Mouse (Mus musculus): ENCODE measurements around the gene Entpd2. TPM values are rescaled to one million over a fixed set of nuclear protein-coding genes. Genes with fewer than 3 reads are reported as not detected.

Entpd2 gene
- polyA plus RNA-seq, 1 experiment from 2014 or later = not detected

- H3K36me3 ChIP-seq (replicated peaks) = no peaks in the 10 kb centered on the region
- peak; percentile 64 for DNase-seq (ENCODE audit: extremely low spot score, low spot score)
- peaks cover 53% of the 10 kb centered on the region for H3K27me3 ChIP-seq (ENCODE audit: poor library complexity, severe bottlenecking)
- no peaks in the 10 kb centered on the region for H3K9me3 ChIP-seq
- H3K4me3 ChIP-seq = peak within 1 kb of the TSS; percentile 69
- H3K27ac ChIP-seq = peak within 1 kb of the TSS; percentile 75
- peaks cover 14% of the 10 kb centered on the region for H3K4me1 ChIP-seq
- WGBS = under 1% methylated on average over 54 of the region's 54 CpGs
These were observed 30.4 kb upstream of the Entpd2 start, which contains the start of gene Uap1l1 for GRCm38 (mm10) chr2:25365091-25365761. Gene Uap1l1 (minus strand): TSS chr2:25365682.

GRCm38 (mm10) chr2:25369996-25370395 lies 25.7 kb upstream of the Entpd2 start:
- H3K27ac ChIP-seq = no peak overlapping the region
- no peak for DNase-seq (ENCODE audit: extremely low spot score, low spot score)
- 88% methylated on average over 3 of the region's 3 CpGs for WGBS
- H3K4me1 ChIP-seq = peaks cover 43% of the 10 kb centered on the region
- peaks cover 25% of the 10 kb centered on the region for H3K27me3 ChIP-seq (ENCODE audit: poor library complexity, severe bottlenecking)
- H3K4me3 ChIP-seq = no peak overlapping the region
- peaks cover 9% of the 10 kb centered on the region for H3K36me3 ChIP-seq (replicated peaks)
- no peaks in the 10 kb centered on the region for H3K9me3 ChIP-seq

GRCm38 (mm10) chr2:25371764-25372643 lies 23.7 kb upstream of the Entpd2 start, which contains the start of gene Sapcd2:
Gene Sapcd2 (plus strand): TSS chr2:25372321.
- Histone ChIP-seq H3K4me3 (peak within 1 kb of the TSS; percentile 97), H3K36me3 (replicated peaks) (peaks cover 29% of the 10 kb centered on the region), H3K27ac (peak within 1 kb of the TSS; percentile 95), H3K27me3 (ENCODE audit: poor library complexity, severe bottlenecking) (peaks cover 6% of the 10 kb centered on the region), H3K4me1 (peaks cover 40% of the 10 kb centered on the region), H3K9me3 (no peaks in the 10 kb centered on the region)
- peak; percentile 93 for DNase-seq (ENCODE audit: extremely low spot score, low spot score)
- under 1% methylated on average over 65 of the region's 65 CpGs for WGBS

DNA sequence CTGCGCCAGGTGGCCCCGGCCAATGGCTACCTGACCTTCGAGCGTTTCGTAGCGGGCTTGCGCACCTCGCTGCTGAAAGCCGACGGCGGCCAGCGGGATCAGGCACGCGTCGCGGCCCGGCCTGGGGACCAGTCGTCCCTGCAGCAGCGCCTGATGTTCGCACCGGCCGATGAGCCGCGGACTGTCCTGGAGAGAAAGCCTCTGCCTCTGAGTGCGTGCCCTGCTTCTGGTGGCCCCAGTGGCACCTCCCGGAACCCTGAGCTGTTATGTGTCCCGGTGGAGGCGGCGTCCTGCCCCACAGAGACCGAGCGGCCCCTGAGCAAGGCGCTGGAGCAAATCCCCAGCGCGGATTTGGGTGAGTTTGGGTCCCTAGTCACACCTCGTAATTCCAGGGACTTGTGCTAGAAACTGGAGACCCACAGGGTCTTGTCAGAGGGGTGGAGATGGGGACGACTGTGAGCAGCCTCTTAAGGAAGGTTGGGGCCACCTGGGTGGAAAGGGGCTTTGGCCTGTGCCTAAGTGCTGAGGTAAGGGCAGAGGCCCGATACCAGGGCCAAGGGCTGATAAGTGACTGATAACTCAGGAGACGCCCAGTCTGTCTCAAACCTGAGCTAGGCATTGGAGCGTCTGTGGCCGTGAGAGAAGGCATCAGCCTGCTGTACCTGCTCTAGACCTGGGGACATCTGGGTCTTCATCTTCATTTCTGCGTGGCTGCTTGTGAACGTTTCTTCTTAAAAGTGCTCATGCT lies 22.9 kb upstream of the Entpd2 start:
- Histone ChIP-seq H3K9me3 (no peaks in the 10 kb centered on the region), H3K27me3 (ENCODE audit: poor library complexity, severe bottlenecking) (peaks cover 5% of the 10 kb centered on the region), H3K4me1 (peaks cover 40% of the 10 kb centered on the region), H3K4me3 (peak overlapping the region; percentile 97), H3K27ac (peak overlapping the region; percentile 95), H3K36me3 (replicated peaks) (peaks cover 38% of the 10 kb centered on the region)
- DNase-seq (ENCODE audit: extremely low spot score, low spot score) = peak; percentile 48
- WGBS = 2% methylated on average over 42 of the region's 42 CpGs

DNA sequence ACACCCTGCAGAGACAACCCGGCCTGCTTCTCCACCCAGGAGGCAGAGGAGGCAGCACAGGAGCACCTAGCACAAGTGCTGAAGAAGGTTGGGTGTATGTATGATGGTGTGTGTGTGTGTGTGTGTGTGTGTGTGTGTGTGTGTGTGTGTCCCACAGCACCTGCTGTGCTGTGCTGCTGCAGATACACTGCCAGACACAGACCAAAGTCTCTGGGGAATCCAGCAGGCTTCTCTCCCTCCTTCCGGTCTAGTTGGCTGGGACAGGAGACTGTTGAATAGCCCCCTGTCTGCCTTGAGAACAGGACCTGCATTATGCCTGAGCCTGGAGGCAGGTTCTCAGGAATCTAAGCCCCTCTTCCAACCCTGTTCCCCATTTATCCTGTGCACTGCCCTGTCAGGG lies 22.2 kb upstream of the Entpd2 start:
- Histone ChIP-seq H3K27me3 (ENCODE audit: poor library complexity, severe bottlenecking) (peaks cover 5% of the 10 kb centered on the region), H3K9me3 (no peaks in the 10 kb centered on the region), H3K27ac (peak overlapping the region; percentile 95; the same call in 1 of the 2 replicates), H3K36me3 (replicated peaks) (peaks cover 44% of the 10 kb centered on the region), H3K4me3 (peak overlapping the region; percentile 97), H3K4me1 (peaks cover 40% of the 10 kb centered on the region)
- DNase-seq (ENCODE audit: extremely low spot score, low spot score) = no peak
- WGBS = 34% methylated on average over 2 of the region's 2 CpGs

- Histone ChIP-seq H3K9me3 (no peaks in the 10 kb centered on the region), H3K4me3 (no peak overlapping the region), H3K4me1 (peaks cover 34% of the 10 kb centered on the region), H3K36me3 (replicated peaks) (peaks cover 50% of the 10 kb centered on the region), H3K27ac (no peak overlapping the region), H3K27me3 (ENCODE audit: poor library complexity, severe bottlenecking) (no peaks in the 10 kb centered on the region)
- DNase-seq (ENCODE audit: extremely low spot score, low spot score) = no peak
- 60% methylated on average over 4 of the region's 4 CpGs for WGBS
These were observed 19.1 kb upstream of the Entpd2 start for GRCm38 (mm10) chr2:25376589-25376988.

- no peaks in the 10 kb centered on the region for H3K4me1 ChIP-seq
- H3K36me3 ChIP-seq (replicated peaks) = no peaks in the 10 kb centered on the region
- no peak overlapping the region for H3K27ac ChIP-seq
- H3K9me3 ChIP-seq = no peaks in the 10 kb centered on the region
- no peak overlapping the region for H3K4me3 ChIP-seq
- 83% methylated on average over 5 of the region's 5 CpGs for WGBS
- no peaks in the 10 kb centered on the region for H3K27me3 ChIP-seq (ENCODE audit: poor library complexity, severe bottlenecking)
- DNase-seq (ENCODE audit: extremely low spot score, low spot score) = no peak
These were observed 11.2 kb upstream of the Entpd2 start for GRCm38 (mm10) chr2:25384492-25384891.

GRCm38 (mm10) chr2:25391266-25391665 lies 4.4 kb upstream of the Entpd2 start:
- Histone ChIP-seq H3K36me3 (replicated peaks) (no peaks in the 10 kb centered on the region), H3K27me3 (ENCODE audit: poor library complexity, severe bottlenecking) (peaks cover 30% of the 10 kb centered on the region), H3K4me1 (peaks cover 22% of the 10 kb centered on the region), H3K4me3 (no peak overlapping the region), H3K27ac (no peak overlapping the region), H3K9me3 (no peaks in the 10 kb centered on the region)
- WGBS = 80% methylated on average over 5 of the region's 5 CpGs
- DNase-seq (ENCODE audit: extremely low spot score, low spot score) = no peak

- Histone ChIP-seq H3K27me3 (ENCODE audit: poor library complexity, severe bottlenecking) (peaks cover 63% of the 10 kb centered on the region), H3K4me3 (0 out of 2 replicates have a peak overlapping the region, but pooled peaks have one; percentile 2), H3K36me3 (replicated peaks) (no peaks in the 10 kb centered on the region), H3K4me1 (peaks cover 26% of the 10 kb centered on the region), H3K9me3 (no peaks in the 10 kb centered on the region), H3K27ac (no peak overlapping the region)
- DNase-seq (ENCODE audit: extremely low spot score, low spot score) = no peak
- WGBS = 35% methylated on average over 3 of the region's 3 CpGs
These were observed 1.1 kb upstream of the Entpd2 start for GRCm38 (mm10) chr2:25394281-25395221.

DNA sequence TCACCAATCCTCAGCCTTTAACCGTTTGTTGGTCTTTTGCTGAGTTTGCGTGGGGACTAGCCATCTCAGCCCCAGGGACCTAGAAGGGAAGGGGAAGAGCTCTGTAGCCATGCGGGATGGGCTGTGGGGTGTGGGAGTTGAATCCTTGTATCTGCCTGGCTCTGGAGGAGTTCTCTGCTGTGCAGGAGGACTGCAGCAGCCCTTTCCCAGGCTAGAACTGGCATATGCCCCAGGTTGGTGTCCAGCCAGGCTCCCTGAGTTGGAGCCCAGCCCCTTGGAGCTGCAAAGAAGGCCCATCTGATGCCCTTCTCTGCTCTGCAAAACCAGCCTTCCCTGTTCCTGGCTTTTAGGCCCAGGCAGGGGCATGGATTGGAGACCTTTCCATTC lies 916 bp downstream of the Entpd2 start:
- H3K9me3 ChIP-seq = no peaks in the 10 kb centered on the region
- H3K36me3 ChIP-seq (replicated peaks) = no peaks in the 10 kb centered on the region
- no peak overlapping the region for H3K4me3 ChIP-seq
- no peak for DNase-seq (ENCODE audit: extremely low spot score, low spot score)
- H3K27me3 ChIP-seq (ENCODE audit: poor library complexity, severe bottlenecking) = peaks cover 83% of the 10 kb centered on the region
- H3K4me1 ChIP-seq = peaks cover 31% of the 10 kb centered on the region
- WGBS = 34% methylated on average over 3 of the region's 3 CpGs
- H3K27ac ChIP-seq = no peak overlapping the region

DNA sequence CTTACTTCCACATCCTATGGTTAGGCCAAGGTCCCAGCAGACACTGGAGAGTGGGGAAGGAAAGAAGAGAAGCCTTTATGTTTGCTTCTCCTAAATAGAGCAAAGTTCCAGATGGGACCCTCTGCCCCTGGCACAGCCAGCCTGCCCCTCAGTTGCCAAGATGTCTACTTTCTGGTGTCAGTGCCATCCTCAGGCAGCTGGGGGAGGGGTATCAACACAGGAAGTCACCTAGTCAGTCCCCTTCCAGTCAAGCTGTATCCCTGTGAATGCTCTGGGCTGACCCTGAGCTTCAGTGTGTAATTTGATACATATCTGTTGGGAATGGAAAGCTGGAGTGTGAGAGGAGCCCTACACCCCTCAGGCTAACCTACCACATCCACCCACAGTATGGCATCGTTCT lies 1.3 kb downstream of the Entpd2 start:
- Histone ChIP-seq H3K27me3 (ENCODE audit: poor library complexity, severe bottlenecking) (peaks cover 87% of the 10 kb centered on the region), H3K4me1 (peaks cover 31% of the 10 kb centered on the region)
- DNase-seq (ENCODE audit: extremely low spot score, low spot score) = no peak

GRCm38 (mm10) chr2:25398065-25398464 lies 2.4 kb downstream of the Entpd2 start:
- H3K4me1 ChIP-seq = peaks cover 41% of the 10 kb centered on the region
- peaks cover 93% of the 10 kb centered on the region for H3K27me3 ChIP-seq (ENCODE audit: poor library complexity, severe bottlenecking)
- H3K36me3 ChIP-seq (replicated peaks) = no peaks in the 10 kb centered on the region
- no peak for DNase-seq (ENCODE audit: extremely low spot score, low spot score)
- no peak overlapping the region for H3K4me3 ChIP-seq
- no peak overlapping the region for H3K27ac ChIP-seq
- 92% methylated on average over 7 of the region's 7 CpGs for WGBS
- H3K9me3 ChIP-seq = no peaks in the 10 kb centered on the region

More for the DNA sequence above, 1.3 kb downstream of the Entpd2 start:
- 52% methylated on average over 1 of the region's 1 CpGs for WGBS
- no peaks in the 10 kb centered on the region for H3K9me3 ChIP-seq
- no peaks in the 10 kb centered on the region for H3K36me3 ChIP-seq (replicated peaks)
- no peak overlapping the region for H3K4me3 ChIP-seq
- no peak overlapping the region for H3K27ac ChIP-seq
